Mouse (Mus musculus) brain, embryonic 14.5 days (tissue): ENCODE measurements at regions not wholly inside any gene's neighbourhood (a gene's known extent, or its start where the extent isn't known, plus 50 kb on each side); places are given as distances from the start of the nearest gene placed in this dataset.
A peak's percentile ranks its signal among the peaks of the same experiment; 100 is the strongest.
"Not testable (repeated sequence)": the region's sequence is repeated elsewhere in the genome, so short reads cannot be mapped to it uniquely, and the experiment has no call there.

Experiments
- DNase-seq: peaks from one replicate; pipeline ENCODE4 v3.0.0-alpha.2; 2011; ENCODE audit warnings: low read depth
- CTCF ChIP-seq: fragments of 200-500 bp; IDR thresholded peaks from 2 replicates; pipeline ENCODE4 v1.5.1; 2012; ENCODE audit warnings: inconsistent platforms, mild to moderate bottlenecking, moderate library complexity, borderline replicate concordance; ENCODE audit not compliant: insufficient read depth, insufficient read length; ENCODE audit errors: extremely low read depth
- POLR2A ChIP-seq: fragments of 200-500 bp; IDR thresholded peaks from 2 replicates; pipeline ENCODE4 v1.6.1; 2012; ENCODE audit warnings: mild to moderate bottlenecking, inconsistent platforms, borderline replicate concordance; ENCODE audit not compliant: poor library complexity, insufficient read depth, insufficient read length, severe bottlenecking; ENCODE audit errors: extremely low read depth

- TF ChIP-seq CTCF, result no peak
- no peak for TF ChIP-seq POLR2A
- no peak for DNase-seq
Observed at GRCm38 (mm10) chr12:45287759-45288158, 213.2 kb upstream of the Stxbp6 start.

DNA sequence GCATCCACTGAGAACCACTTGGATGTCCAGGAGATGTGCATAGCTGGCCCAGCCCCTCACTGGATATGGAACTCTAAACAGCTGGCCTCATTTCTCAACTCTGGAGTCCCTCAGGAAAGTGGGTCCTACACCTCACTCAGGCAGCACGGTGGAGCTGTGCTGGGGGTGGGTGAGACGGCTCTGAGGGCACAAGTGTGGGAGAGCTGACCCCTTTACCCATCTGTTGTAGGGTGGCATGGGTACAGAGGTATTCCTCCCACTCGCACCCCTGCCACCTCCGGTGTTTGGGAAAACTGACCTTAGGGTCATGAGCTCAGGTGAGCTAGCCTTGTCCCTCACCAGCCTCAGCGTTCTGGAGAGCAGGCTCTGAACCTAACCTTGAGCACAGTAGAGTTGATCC, 181.8 kb upstream of the Stxbp6 start:
- TF ChIP-seq POLR2A, result no peak
- TF ChIP-seq CTCF, result no peak
- no peak for DNase-seq

DNA sequence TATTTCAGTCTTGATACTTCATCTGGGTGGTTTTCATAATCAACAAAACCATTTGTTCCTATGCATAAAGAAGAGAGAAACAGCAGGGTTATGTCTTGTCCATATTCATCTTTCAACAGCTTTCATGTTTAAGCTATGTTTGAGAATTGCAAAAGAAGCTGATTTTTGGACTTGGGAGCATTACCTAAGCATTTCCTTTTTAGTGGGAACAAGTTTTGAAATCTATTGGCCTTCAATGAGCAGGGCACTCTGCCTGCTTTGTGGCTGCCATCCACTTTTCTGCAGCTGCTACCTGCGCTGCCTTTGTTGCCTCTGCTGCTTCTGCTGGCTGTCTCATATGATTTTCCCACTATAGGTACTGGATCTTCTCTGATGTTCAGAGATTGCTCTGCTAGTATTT, 136.6 kb upstream of the Stxbp6 start:
- DNase-seq, result no peak

GRCm38 (mm10) chr12:45195304-45195920, 120.9 kb upstream of the Stxbp6 start:
- DNase-seq, result no peak
- TF ChIP-seq CTCF (no peak), POLR2A (no peak)

More for the DNA sequence above, 136.6 kb upstream of the Stxbp6 start:
- TF ChIP-seq CTCF, result no peak
- TF ChIP-seq POLR2A, result no peak

DNA sequence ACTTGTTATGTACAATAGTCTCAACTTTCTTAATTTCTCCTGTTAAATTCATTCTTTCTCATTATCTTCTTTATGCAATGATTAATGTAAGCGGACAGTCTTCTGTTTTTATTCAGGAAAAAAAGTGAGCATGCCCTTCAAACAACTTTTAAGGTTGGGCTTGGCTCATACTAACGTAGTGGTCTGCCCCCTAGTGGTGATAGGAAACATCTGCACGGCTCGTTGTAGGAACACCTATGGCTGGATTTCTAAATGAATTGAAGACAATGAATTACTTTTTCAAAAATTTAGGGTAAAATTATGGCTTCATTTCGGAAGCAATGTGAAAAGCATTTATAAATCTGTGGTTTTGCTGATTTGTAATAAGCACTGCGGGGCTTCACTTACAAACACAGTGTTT, 112.6 kb upstream of the Stxbp6 start:
- peak; percentile 80 for DNase-seq
- TF ChIP-seq POLR2A, result no peak
- TF ChIP-seq CTCF, result peak; percentile 77; the same call in 1 of the 2 replicates

DNA sequence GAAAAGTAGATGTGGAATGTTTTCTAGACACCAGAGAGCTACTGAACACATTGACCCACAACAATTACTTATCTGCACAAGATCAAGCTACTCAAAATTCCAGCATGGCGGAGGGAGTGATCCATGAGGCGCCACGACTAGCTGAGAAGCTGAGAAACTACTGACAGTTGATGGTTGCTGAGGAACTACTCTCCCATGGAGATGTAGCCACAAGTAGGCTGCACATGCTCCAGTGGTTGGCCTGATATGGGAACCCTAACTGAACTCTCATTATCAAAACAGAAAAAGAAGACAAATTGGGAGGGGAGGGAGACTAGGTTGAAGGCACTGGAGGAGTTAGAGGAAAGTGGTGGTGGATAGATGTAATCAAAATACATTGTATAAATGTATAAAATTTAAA, 110.0 kb upstream of the Stxbp6 start:
- TF ChIP-seq CTCF (no peak), POLR2A (no peak)
- DNase-seq, result no peak

DNA sequence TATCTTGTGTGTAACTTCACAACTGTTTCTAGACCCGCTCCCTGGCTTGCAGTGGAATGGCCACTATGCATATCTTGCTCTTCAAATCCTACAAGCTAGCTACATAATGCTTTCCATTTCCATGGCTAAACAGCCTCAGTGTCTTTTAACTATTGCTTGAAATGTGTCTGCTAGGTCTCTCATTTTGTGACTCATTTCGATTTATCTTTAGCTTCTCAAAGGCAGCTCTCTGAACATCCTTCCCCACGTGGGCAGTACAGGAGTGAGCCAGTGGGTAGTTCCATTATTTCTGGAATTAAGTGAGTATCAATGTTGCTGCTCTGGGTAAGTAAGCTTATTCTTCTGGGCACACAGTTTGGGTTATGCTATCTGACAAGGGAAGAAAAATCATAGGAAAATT, 102.9 kb upstream of the Stxbp6 start:
- DNase-seq, result no peak
- TF ChIP-seq CTCF, result no peak
- TF ChIP-seq POLR2A, result no peak

DNA sequence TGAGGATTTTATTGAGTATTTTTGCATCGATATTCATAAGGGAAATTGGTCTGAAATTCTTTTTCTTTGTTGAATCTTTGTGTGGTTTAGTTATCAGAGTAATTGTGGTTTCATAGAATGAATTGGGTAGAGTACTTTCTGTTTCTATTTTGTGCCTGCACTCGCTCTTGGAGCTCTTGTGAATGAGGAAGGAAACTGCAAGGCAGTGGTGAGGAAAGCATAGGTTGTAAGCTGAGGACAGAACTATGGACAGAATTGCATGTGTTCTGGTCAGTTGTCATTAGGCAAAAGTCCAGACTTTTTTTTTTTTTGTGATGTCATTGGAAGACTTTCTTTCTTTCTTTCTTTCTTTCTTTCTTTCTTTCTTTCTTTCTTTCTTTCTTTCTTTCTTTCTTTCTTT, 100.8 kb upstream of the Stxbp6 start:
- not testable (repeated sequence) for DNase-seq

DNA sequence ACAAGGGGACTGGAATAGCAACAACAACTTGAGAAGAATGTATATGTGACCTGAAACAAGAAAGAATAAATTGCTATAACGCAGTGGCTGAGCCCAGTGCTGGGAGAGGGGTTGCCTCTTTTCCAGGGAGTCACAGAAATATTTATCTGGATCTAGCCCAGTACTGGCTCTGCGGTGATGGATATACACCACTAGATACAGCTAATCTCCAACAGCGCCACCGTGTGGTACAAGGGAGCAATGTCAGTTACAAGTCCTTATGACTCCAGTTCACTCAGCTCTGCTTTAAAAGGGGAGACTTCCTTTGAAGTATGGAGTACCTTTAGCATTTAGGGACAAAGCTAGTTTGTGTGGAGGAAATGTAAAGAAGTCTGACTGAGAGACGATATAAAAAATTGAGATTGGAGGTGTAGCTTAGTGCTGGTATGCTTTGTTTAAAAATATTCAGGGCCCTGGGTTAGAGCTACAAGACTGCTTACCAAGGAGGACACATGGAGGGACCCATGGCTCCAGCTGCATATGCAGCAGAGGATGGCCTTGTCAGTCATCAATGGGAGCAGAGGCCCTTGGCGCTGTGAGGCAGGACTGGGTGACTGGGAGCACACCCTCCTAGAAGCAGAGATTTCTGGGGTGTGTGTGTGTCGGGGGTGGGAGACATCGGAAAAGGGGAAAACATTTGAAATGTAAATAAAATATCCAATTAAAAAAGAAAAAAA, 97.6 kb upstream of the Stxbp6 start:
- peak; percentile 82; the same call in 1 of the 2 replicates for TF ChIP-seq CTCF
- no peak for TF ChIP-seq POLR2A
- peak; percentile 94 for DNase-seq

GRCm38 (mm10) chr12:45162011-45162410, 87.5 kb upstream of the Stxbp6 start:
- DNase-seq, result peak; percentile 40
- TF ChIP-seq POLR2A (no peak), CTCF (peak; percentile 44; the same call in 1 of the 2 replicates)

- not testable (repeated sequence) for DNase-seq
Observed at GRCm38 (mm10) chr12:45161581-45161980, 87.1 kb upstream of the Stxbp6 start.

DNA sequence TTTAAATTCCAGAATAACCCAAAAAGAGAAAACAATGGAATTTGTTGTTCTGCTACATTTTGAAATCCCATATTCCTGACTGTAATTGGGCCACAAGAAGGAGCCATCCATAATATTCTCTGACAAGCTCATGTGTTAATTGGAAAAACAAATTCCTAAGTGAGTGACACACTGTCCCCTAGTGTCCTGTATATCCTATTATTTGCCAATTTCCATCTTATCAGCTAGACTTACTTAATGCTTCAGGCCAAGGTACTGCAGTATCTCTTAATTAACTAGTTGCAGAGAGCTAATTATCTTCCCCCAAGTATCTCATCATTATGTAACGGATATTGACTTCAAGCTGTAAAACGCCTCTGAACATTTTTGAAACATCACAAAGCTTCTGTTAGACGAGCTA, 84.5 kb upstream of the Stxbp6 start:
- TF ChIP-seq POLR2A (no peak), CTCF (no peak)
- peak; percentile 44 for DNase-seq
